Comparison of ENCODE assay signal across 19 mouse cellular contexts in genomic region chr2:91465934-91466333, GRCm38 (mm10).
"Had no signal": no experiment of that assay in that cellular context is flagged by ENCODE, and none has a peak within 500 bp of the region (broad histone marks: within the 10 kb centered on the region; RNA-seq: fewer than 3 reads in every experiment).

No protein-coding gene starts in this region.

- H3K4me2 ChIP-seq: limb, embryonic 12.5 days; liver, embryonic 13.5 days; lung, embryonic 15.5 days; midbrain, embryonic 12.5 days; neural tube, embryonic 15.5 days had no signal

- H3K4me3 ChIP-seq: left cerebral cortex, adult 2 months; limb, embryonic 12.5 days; liver, embryonic 13.5 days; lung, embryonic 15.5 days; megakaryocyte, embryonic 14.5 days; midbrain, embryonic 12.5 days; myocyte; neural tube, embryonic 15.5 days had no signal

- ATAC-seq: hindbrain, postnatal 0 days; liver, postnatal 0 days; midbrain, embryonic 16.5 days had no signal

- DNase-seq: liver; liver, embryonic 13.5 days; liver, postnatal 0 days; lung, postnatal 14 days; right cerebral cortex, adult 18-20 months; right cerebral cortex, postnatal 25 days; thymus, adult 2 months; thymus, postnatal 25 days had no signal

- H3K9ac ChIP-seq: limb, embryonic 12.5 days; liver, embryonic 13.5 days; liver, postnatal 0 days; lung, embryonic 15.5 days; midbrain, embryonic 12.5 days; neural tube, embryonic 15.5 days had no signal

- H3K27ac ChIP-seq: hindbrain, postnatal 0 days; kidney, postnatal 0 days; left cerebral cortex, adult 2 months; limb, embryonic 12.5 days; liver, embryonic 13.5 days; lung, embryonic 15.5 days; macrophage; midbrain, embryonic 12.5 days; neural tube, embryonic 15.5 days had no signal

- H3K27me3 ChIP-seq: limb, embryonic 12.5 days; lung, embryonic 15.5 days; midbrain, embryonic 12.5 days; neural tube, embryonic 15.5 days had no signal

- H3K9me3 ChIP-seq: limb, embryonic 12.5 days; liver, embryonic 13.5 days; lung, embryonic 15.5 days; midbrain, embryonic 12.5 days; neural tube, embryonic 15.5 days had no signal

- H3K36me3 ChIP-seq: liver, embryonic 13.5 days; lung, embryonic 15.5 days; neural tube, embryonic 15.5 days had no signal
